Mouse (Mus musculus): ENCODE results near the gene D5Ertd579e.
"Not testable (repeated sequence)": the region's sequence is repeated elsewhere in the genome, so short reads cannot be mapped to it uniquely, and the experiment has no call there.

The D5Ertd579e gene

DNA sequence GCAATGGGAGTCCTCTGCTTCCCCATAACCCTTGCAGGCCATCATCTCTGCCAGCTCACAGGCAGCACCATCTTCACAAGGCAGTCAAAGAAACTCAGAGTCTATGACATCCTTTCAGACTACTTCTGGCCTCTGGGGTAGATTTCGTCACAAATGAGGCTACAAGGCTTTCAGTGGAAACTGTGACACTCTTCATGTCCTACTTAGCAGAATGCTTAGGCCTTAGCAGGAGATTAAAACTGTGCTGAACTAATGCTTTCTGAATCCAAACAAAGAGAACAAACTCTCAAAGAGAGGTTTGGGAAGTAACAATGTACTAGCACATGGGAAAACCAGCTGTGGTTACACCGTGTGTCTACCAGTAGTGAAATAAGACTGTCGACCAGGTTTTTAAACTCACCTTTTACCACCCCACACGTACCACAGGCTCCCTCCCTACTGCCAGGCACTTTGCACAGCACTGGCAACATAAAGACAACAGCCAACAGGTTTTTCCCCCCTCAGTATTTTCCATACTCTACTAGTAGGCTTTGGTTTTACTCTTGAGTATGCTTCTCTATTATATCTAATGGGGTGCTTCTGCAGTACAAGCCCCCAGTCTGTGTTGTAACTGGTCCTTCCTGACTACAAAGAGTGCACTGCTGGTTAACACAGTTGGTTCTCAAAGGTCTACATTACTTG is 15.8 kb downstream of the D5Ertd579e start:
- no peak for DNase-seq

- DNase-seq = no peak
Measured at GRCm38 (mm10) chr5:36678799-36679198, 17.0 kb downstream of the D5Ertd579e start.

- no peak for DNase-seq
Measured at GRCm38 (mm10) chr5:36677907-36678306, 17.9 kb downstream of the D5Ertd579e start.

- no peak for DNase-seq
Measured at GRCm38 (mm10) chr5:36675466-36675865, 20.4 kb downstream of the D5Ertd579e start.

DNA sequence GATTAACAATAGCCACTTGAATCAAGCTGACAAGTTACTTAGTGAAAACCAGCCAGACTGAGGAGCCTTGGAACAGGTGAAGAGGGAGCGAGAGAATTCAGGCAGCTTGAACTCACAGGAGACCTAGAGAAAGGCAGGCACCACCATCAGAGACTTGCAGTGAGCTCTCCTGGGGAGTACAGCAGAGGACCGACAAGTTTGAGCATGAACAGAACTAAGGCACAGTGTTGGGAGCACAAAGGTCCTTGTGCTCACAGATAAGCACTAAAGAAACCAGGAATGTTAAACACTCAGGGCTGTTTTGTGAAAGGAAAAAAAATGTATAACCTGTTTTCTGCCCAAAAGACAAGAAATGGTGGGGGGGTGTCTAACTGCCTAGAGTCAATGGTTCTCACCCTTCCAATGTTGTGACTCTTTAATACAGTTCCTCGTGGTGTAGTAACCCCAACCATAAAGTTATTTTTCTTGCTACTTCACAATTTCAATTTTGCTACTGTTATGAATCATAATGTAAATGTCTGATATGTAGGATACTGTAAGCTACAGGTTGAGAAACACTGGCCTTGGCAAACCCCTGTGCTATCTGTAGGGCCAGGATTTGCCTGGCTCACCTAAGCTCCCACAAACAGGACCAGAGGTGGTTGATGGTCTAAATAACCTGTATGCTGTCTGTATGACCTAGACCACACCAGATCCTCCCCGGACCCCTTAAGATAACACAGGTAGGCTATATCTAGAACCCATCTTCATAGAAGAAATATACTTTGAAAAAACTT is 21.0 kb downstream of the D5Ertd579e start:
- DNase-seq = no peak

DNA sequence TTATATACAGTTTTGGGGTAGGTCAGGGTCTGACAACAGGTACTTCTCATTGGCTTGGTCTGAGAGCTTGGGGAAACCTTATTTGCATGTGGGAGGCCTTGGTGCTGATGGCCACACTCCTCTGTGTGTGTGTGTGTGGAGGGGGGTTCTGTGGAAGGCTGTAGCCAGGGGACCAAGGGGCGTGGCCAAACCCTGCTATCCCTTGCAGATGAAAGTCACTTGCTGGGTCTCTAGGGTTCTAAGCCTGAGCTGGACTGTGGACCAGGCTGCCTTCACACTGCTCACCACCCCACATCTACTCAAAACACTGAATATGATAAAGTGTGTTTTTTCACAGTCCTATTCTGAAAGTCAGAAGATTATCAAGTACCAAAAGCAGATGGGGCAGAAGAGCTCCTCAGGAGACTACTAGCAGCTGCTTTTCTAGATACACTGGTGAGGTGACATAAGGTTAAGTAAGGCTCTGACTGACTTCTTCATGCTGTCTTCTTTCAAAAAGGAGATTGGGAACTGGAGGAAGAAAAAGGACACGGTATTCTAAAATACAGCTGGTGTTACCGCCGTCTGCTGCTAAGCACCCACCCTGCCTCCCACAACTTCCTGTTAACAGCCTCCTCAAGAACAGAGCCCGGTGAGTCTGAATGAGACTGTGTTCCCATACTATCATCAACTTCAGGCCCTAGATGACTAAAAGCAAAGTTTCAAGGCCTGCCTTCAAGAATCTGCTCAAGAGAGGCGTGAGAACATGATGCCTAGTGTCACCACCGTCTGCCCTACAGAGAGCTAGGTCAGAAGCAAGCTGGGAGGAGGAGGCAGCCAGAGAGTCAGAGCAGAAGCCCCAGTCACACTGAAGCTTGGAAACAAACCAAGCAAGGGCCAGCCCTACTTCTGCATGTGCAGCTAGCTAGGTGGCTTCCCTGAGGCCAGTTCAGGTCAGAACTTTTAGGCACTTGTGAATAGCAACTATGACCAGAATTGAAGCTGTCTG is 26.5 kb downstream of the D5Ertd579e start:
- no peak for DNase-seq

- DNase-seq = no peak
Measured at GRCm38 (mm10) chr5:36668572-36668971, 27.3 kb downstream of the D5Ertd579e start.

DNA sequence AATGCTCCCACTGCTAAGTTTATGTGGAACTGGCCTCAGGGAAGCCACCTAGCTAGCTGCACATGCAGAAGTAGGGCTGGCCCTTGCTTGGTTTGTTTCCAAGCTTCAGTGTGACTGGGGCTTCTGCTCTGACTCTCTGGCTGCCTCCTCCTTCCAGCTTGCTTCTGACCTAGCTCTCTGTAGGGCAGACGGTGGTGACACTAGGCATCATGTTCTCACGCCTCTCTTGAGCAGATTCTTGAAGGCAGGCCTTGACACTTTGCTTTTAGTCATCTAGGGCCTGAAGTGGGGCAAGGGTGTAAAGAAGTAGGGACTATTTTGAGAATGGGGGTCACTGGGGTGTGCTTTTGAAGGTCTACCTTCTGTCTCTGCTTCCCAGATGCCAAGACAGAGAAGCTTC is 27.8 kb downstream of the D5Ertd579e start:
- not testable (repeated sequence) for DNase-seq

- DNase-seq = no peak
Measured at GRCm38 (mm10) chr5:36667165-36667564, 28.7 kb downstream of the D5Ertd579e start.

GRCm38 (mm10) chr5:36666699-36667098 is 29.1 kb downstream of the D5Ertd579e start:
- DNase-seq = not testable (repeated sequence)

DNA sequence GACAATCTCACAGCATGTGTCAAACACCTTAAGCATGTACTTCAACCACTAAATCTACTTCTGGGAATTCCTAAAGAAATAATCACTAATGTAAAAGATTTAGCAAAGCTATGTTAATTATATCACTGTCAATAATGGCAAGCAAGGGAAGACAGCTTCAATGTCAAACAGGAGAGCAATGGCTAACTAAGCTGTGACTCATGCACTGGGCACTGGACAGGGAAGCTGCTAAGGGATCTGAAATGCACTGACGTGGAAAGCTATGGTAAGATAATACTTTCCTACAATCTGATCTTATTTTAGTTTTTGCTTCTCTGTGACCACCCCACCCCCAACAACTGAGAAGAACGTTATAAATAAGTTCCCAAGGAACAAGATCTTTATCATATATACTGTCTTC is 32.5 kb downstream of the D5Ertd579e start:
- no peak for DNase-seq

DNA sequence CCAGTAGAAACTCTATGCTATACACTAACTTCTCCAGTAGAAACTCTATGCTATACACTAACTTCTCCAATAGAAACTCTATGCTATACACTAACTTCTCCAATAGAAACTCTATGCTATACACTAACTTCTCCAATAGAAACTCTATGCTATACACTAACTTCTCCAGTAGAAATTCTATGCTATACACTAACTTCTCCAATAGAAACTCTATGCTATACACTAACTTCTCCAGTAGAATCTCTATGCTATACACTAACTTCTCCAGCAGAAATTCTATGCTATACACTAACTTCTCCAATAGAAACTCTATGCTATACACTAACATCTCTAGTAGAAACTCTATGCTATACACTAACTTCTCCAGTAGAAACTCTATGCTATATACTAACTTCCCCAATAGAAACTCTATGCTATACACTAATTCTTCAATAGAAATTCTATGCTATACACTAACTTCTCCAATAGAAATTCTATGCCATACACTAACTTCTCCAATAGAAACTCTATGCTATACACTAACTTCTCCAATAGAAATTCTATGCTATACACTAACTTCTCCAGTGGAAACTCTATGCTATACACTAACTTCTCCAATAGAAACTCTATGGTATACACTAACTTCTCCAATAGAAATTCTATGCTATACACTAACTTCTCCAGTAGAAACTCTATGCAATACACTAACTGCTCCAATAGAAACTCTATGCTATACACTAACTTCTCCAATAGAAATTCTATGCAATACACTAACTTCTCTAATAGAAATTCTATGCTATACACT is 34.7 kb downstream of the D5Ertd579e start:
- DNase-seq = not testable (repeated sequence)

DNA sequence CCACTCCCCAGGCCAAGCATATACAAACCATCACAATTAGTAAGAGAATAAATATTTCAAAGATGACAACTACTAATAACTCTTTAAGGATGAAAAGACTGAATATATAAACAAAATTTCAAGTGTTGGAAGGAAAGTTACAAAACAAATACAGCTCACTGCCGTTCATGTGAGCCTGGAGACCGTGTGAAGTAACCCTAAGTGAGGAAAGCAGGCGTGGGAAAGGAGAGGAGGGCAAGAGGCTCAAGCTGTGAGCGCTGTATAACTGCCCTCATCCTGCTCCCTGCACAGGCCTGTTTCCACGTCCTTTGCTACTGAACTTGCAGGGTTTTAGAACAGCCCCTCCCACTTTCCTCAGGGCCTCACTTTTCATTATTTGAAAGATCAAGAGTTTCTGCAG is 70.2 kb downstream of the D5Ertd579e start:
- DNase-seq = no peak

DNA sequence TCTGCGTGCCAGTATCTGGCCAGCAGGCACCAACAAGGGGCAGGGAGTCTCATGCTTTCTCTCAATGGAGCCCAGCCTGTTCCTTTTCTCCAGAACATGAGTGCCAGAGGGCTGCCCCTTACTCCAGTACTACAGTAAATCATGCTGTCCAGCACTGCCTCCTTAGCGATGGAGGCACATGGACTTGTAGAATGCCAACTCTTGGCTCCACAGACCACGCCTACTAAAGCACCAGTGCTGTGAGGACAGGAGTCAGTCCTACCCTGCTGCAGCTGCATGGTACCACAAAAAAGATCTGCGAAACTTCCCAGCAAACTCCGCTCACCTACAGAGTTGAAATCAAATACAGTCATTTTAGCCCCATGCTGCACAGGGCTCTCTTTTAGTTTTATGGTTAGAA is 72.2 kb downstream of the D5Ertd579e start:
- DNase-seq = no peak

DNA sequence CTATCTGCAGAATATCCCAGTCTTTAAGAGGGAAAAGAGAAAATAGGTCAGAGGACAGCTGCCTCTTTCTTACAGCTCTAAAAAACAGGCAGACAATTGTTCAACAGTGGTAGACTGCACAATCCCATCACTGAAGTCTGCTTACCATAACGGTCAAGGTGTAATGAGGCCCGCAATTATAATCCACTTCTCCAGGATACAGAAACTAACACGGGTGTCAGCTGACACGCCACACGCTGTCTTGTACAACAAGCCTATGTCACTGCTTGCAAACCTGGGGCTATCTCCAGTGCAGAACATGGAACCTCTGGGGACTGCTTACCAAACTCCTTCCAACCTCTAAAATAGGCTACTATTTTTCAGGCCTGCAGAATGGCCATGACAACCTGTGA is 74.8 kb downstream of the D5Ertd579e start:
- no peak for DNase-seq

GRCm38 (mm10) chr5:36620409-36621057 is 75.3 kb downstream of the D5Ertd579e start:
- no peak for DNase-seq

- DNase-seq = no peak
Measured at GRCm38 (mm10) chr5:36618890-36619289, 76.9 kb downstream of the D5Ertd579e start.

- DNase-seq = no peak
Measured at GRCm38 (mm10) chr5:36618356-36618755, 77.5 kb downstream of the D5Ertd579e start.

GRCm38 (mm10) chr5:36614124-36614523 is 81.7 kb downstream of the D5Ertd579e start:
- no peak for DNase-seq

GRCm38 (mm10) chr5:36608939-36609499 is 86.8 kb downstream of the D5Ertd579e start:
- no peak for DNase-seq

DNA sequence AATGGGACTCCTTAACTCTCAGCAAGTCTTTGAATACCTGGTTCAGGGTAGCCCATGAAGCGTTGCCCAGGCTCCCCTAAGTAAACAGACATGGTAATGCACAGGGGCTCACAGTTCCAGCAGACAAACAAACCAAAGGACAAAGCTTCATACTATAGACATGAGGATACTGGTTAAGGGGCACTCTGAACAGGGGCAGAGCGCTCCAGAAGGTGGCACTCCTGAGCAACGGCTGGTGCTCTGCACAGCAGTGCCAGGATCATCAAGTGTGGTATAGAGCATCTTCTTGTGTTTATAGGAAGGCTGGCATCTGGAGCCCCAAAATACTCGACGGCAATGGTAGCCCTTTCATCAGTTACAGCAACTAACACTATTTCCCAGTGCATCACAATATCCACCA is 92.8 kb downstream of the D5Ertd579e start:
- peak; percentile 79 to 84 for DNase-seq

Data from cerebellum, postnatal 14 days (tissue).